Mouse (Mus musculus) megakaryocyte progenitor cell, adult 5-6 weeks (primary cell): ENCODE results near the gene Nhp2. TPM values are rescaled to one million over a fixed set of nuclear protein-coding genes. Genes with fewer than 3 reads are reported as not detected.
A peak's percentile ranks its signal among the peaks of the same experiment; 100 is the strongest.

Experiments used
- ATAC-seq: replicated peaks from 2 replicates; pipeline ENCODE4 v1.8.0; 2016; ENCODE audit warnings: mild to moderate bottlenecking, moderate TSS enrichment, inconsistent platforms; ENCODE audit not compliant: poor library complexity
- total RNA-seq, 2 experiments: library from RNA; stranded (forward) in 1 of 2; stranded (reverse) in 1 of 2; fragments of 157-497, 149-512 nt in 1 of 2; fragments of 200-1000 nt in 1 of 2; gene quantifications; 2 replicates each; pipeline versions ENCODE4 v1.2.3 to v1.2.4; 2015 to 2017

Gene Nhp2
- 147 and 165 TPM in 2 replicates for total RNA-seq (2015)
- 117 and 167 TPM in 2 replicates for total RNA-seq (2017)

DNA sequence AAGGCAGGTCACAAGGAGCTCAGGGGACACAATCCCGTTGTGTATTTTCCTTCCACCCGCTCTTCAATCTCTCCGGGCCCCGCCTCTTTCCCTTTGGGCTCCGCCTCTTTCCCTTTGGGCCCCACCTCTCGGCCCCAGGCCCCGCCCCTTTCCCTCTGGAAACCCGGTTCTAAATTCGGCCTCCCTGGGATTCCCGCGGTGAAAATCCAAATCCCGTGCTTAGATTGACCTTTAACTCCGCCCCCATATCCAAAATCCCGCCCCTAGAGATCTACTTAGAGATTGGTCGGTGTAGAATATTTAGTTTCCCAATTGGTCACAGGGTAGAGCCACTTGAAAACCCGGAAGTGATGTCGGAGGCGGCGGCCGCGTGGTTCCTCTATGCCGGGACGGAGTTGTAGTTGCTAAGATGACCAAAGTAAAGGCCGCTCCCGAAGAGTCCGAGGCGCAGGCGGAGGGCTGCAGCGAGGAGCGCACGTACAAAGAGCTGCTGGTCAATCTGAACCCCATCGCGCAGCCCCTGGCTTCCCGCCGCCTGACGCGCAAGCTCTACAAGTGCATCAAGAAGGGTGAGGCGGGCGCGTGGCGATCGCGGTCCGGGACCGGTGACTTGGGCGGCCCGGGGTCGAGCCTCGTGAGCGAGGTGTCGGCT lies at the start of gene Nhp2:
Gene Nhp2, plus strand, starts transcription at position 327 of the 652 bp plus-strand sequence.
- peak; percentile 75 for ATAC-seq

DNA sequence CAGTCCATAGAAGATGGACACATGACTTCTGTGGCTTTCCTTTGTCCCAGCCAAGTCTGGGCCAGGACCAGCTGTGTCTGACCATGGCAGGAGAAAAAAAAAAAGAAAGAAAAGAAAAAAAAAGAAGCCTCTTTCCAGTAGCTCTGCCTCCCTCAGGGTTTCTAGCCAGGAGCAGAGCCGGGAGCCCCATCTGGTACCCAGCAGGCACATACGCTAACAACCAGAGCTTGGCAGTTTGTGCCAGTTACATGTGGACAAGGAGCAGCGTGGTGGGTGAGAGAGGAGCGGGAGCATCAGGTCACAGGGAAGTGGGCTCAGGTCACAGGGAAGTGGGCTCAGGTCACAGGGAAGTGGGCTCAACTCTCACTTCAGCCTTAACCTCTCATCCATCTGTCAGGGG lies 43.1 kb upstream of the Nhp2 start:
- no peak for ATAC-seq

DNA sequence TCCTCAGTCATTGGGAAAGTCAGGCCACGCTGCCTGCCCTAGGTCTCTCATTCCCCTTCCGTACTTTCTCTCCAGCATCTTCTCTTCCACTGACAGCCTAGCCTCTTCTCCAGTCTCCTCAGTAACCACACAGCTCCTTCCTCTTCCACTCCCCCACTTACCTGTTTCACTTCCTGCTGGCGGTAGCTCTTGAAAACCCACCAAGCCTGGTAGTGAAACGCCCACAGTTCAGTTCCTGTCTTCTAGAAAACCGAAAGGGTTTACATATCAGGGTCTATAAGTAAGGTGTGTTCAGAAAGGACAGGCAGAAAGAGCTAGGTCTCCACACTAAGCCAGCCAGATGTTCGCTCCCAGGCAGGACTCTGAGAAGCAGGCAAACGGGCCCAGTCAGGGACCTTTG lies 41.9 kb upstream of the Nhp2 start:
- peak; percentile 82 for ATAC-seq

DNA sequence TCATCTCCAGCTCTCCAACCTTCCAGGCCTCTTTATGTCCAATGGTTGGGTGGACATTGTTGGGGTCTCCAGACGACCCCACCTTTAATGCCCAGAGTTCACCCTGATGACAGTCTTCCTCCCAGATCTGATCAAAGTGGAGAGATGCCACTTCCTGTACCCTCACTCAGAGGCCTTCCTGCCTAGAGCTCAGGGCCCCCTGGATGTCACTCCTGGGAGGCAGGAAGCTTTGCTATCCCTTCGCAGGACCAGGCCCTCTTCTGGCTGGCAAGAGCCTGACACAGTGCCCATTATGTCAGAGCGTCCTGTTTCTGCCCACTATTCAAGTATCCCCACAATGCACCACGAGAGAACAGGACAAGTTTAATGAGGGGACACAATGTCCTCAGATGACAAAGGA lies 40.5 kb upstream of the Nhp2 start:
- no peak for ATAC-seq

DNA sequence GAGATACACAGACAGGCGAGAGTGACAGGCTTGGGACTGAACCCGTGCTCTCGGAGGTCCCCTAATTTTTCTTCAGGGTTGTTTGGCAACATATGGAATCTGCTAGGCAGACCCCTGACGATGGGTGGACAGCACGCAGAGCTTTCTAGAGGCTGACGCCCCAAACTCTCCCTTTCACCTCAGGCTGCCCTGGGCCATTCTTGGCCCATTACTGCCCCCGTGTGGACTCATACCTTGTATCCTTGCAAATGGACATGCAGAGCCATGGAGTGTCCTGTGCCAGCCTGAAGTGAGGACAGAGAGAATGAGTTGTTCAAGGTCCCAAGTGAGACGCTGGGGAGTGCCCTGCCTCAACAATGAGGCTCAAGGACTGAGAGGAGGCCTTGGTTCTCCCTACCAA lies 36.8 kb upstream of the Nhp2 start:
- ATAC-seq, result peak; percentile 43

DNA sequence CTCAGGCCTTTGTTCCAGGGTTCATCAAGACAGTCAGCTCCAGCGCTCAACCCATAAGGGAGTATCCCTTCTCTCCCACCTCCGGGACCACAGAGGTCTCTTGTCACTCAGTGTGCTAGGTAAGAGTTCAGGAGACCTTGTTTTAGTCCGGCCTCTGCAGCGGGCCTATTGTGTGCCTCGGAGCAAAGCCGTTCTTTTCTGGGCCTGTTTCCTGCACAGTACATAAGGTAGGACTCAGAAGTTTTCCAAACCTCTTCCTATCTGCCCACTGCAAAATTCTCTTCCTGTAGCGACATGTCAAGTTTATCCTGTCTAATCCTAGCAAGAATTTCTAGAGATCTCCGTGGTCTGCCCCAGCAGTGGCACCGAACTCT lies 35.5 kb upstream of the Nhp2 start:
- ATAC-seq, result peak; percentile 1

DNA sequence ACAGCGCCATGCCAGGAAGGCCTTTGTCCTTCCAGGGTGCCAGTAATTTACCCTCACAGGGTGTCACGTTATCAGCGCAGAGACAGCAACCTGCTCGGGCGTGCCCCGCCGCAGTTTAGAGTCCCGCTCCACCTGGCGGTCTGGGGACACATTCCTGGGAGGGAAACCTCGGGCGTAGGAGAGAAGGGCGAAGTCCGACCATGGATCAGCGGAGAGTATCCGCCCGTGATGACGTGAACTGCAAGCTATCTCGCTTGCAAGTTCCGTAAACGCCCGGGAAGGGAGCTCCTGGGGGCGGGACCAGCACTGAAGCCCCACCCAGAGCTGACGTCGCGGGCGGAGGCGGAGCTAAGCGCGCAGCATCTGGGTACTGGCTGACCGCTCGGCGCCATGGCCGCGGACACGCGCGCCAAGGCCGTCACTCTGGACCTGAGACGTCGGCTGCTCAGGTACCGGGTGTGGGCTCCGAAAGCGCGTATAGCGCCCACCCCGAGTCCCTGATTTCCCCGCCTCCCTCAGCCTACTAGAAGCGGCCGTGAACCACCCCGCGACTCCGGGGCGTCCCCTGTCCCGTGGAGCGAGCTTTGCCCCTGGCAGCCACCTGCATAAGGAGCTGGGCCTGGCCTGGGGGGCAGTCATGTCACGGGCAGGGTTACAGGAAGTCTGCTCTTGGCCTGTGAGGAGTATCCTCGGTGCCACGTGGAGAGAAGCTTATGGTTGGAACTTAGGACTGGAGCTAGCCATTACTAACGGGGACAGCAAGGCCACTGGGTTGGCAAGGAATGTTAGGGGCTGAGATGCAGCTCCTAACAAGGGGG lies 34.9 kb upstream of the Nhp2 start, which contains the start of gene Phykpl:
Gene Phykpl, plus strand, starts transcription at position 327 of the 818 bp plus-strand sequence.
- ATAC-seq, result peak; percentile 81

DNA sequence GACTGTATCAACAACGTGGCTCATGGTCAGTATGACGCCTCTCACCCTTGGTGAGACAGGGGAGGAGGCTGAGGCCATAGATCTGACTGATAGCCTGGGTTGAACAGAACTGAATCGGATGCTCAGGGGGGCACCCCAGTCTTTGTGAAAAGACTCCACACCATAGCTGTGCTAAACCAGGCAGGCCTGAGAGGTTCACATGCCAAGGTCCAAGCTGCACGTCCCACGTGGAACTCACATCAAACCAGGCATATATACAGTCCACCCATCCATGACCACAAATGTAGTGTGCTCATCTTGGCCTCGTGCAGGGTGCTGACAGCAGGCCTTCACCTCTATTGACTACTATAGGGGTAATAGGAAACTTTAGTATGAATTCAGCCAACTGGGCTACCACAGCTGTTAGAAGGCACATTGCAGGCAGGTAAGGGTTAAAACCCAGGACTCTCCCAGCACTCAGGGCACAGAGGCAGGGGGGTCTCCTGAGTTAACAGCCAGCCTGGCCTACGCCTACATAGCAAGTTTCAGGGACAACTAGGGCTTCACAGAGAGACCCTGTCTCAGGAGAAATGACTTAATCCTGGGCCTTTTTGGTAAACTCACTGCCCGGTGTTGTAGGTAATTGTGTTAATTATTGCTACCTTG lies 33.8 kb upstream of the Nhp2 start:
- ATAC-seq, result no peak

DNA sequence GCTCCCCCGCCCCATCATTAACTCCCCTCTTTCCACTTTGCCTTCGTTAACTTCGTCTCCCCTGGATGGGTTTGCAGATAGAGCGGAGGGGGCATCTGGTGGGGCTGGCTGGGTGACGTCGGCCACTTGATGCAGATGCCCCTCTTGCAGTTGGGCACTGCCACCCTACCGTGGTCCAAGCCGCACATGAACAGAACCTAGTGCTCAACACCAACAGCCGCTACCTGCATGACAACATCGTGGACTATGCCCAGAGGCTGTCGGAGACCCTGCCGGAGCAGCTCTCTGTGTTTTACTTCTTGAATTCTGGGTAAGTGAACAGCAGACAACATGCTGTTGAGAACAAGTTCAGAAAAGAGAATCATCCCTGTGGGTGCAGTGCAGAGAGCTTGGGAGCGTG lies 33.1 kb upstream of the Nhp2 start:
- no peak for ATAC-seq

DNA sequence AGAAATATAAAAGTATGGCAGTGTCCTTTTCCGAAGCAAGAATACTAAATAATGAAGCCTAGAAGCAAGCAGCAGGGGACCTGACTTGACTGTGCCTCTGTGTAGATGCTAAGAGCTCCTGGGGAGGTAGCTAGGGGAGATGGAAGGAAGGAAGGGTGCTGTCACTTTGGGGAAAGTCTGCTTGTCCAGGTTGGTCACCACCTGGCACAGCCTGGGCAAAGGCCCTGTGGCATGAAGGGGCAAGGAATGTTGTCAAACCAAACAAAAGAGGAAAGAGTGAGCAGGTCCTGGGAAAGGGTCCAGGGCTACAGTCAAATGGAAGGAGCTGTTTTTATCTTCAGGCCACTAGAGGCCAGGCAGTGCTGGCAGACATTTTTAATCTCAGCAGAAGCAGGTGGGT lies 32.5 kb upstream of the Nhp2 start:
- no peak for ATAC-seq

DNA sequence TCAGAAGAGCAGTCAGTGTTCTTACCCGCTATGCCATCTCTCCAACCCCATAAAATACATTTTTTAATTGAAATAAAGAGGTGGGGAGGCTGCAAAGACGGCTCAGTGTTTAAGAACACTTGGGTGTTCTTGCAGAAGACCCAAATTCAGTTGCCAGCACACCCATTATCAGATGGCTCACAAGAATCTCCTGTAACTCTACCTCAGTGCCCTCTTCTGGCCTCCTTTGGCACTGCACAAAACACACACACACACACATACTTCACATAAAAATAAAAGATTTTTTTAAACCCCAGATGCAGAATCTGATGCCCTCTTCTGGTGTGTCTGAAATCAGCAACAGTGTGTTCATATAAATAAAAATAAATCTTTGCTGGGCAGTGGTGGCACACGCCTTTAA lies 30.7 kb upstream of the Nhp2 start:
- ATAC-seq, result no peak

DNA sequence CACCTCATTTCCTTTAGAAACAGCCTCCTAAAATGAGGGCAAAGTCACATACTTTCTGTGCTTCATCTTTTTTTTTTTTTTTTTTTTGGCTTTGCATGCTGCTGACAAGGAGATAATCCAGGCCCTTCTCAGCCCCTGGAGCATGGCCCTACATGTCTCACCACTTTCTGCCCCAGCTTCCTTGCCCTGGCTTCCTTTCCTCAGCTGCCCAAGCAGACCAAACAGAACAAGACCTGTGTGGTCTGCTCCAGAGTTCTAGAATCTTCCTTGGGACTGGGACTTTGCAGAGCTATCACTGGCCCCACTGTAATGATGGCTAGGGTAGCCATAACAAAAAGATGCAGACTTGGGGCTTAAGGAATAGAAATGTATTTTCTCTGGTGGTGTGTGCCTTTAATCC lies 29.5 kb upstream of the Nhp2 start:
- ATAC-seq, result no peak

DNA sequence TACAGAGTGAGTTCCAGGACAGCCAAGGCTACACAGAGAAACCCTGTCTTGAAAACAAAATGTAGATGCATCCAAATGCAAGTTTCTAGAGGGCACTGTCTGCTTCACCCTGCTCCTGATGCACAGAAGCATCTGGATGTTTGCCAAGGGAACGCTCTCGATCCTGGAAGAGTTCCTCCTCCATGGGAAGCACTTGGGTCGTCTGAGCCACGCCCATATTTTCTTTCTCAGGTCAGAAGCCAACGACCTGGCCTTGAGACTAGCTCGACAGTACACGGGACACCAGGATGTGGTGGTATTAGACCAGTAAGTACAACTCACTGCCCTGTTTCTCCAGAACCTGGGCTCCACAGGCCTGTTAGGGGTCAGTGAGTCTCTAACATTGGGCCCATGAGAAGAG lies 28.4 kb upstream of the Nhp2 start:
- ATAC-seq, result no peak

DNA sequence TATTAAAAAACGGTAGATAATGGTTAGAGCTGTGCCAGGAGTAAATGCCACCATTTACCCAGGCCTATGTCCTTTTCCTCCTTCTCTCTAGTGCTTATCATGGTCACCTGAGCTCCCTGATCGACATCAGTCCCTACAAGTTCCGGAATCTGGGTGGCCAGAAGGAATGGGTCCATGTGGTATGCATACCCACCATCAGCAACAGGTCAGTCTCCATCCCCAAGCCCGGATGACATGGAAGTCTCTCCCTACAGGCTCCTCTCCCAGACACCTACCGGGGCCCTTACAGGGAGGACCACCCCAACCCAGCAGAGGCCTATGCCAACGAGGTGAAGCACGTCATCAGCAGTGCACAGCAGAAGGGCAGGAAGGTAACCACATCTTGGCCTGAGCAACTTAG lies 27.6 kb upstream of the Nhp2 start:
- ATAC-seq, result no peak

DNA sequence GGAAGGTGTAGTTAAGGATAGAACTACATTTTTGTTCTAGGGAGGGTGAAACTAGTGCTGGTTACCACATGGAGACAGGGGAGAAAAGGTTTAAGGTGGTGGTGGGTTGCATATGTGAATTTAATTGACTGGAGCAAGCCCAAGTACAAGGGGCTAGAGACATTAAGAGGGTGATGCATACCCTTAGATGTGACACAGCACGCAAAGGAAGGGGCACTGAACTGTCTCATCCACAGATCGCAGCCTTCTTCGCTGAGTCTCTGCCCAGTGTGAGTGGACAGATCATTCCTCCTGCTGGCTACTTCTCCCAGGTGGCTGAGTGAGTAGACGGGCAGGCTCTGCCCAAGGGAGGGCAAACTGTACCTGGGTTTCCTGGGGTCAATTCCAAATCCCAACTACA lies 26.2 kb upstream of the Nhp2 start:
- no peak for ATAC-seq

DNA sequence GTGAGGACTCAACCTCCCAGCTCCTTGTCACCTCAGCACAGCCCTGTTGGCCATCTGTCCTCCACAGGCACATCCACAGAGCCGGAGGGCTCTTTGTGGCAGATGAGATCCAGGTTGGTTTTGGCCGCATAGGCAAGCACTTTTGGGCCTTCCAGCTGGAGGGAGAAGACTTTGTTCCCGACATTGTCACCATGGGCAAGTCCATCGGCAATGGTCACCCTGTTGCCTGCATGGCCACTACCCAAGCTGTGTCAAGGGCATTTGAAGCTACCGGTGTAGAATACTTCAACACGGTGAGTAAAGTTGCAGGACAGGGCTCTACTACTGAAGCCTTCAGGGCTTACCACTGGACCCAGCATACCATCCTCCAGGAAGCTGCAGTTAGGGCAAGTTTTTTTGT lies 25.7 kb upstream of the Nhp2 start:
- ATAC-seq, result no peak

DNA sequence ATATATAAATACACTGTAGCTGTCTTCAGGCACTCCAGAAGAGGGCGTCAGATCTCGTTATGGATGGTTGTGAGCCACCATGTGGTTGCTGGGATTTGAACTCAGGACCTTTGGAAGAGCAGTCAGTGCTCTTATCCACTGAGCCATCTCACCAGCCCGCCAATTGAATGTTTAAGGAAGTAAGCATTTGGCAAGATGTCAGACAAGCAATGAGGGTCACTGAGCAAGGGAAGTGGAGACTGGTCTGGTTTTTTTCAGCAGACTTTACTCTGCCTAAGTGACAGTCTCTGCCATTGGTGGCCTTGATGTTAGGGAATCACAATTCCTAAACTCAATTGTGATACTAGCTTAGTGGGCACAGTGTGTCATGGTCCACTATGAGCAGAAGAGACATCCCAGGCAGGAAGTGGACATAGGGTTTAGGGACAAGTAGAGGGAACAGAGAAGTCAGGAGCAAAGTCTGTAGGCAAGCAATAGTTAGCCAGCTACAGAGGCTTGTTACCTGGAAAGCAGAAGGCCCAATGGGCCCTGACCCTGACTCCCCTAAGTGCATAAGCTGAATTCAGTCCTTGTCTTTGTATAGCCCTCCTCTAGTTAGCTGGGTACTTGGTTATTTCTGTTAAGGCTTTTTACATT lies 24.7 kb upstream of the Nhp2 start:
- peak; percentile 51 for ATAC-seq

DNA sequence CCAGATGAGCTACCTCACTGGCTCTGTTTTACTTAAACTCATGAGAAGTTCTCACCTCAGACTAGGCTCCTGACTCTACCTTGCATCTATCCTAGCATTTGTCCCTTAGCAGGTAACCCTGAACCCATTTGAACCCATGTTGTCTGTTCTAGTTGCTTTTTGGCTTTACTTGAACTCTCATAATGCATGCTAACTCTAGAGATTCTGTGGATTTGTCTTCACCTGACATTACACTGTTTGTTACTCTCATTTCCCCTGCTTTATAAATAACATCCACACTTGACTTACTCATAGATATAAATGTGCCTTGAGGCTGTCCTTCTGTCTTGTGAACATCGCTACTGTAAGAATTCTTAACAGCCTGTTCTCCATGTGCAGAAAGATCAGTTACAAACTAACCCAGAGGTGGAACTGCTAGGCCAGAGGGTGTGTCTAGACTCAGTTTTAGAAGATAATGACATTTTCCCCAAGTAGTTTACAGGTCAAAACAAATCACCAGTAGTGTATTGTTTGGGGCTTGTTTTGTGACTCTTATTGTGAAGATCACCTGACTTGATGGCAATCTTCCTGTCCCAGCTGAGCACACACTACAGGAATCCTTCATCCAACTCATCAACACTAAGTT lies 24.0 kb upstream of the Nhp2 start:
- ATAC-seq, result no peak

DNA sequence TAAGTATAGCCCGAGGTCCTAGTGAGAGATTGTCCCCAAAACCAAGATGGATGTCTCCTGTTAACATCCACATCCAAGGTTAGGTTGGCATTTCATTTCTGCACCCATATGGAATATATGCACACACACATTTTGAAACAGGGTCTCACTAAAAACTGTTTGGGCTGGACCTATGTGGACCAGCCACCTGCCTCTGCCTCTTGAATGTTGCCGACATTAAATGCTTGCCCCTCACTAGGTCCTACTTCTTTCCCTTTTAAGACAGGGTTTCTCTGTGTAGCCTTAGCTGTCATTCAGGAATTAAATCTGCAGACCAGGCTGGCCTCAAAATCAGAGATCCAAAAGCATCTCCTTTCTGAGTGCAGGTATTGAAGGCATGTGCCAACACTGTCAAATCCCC lies 22.0 kb upstream of the Nhp2 start:
- ATAC-seq, result no peak

DNA sequence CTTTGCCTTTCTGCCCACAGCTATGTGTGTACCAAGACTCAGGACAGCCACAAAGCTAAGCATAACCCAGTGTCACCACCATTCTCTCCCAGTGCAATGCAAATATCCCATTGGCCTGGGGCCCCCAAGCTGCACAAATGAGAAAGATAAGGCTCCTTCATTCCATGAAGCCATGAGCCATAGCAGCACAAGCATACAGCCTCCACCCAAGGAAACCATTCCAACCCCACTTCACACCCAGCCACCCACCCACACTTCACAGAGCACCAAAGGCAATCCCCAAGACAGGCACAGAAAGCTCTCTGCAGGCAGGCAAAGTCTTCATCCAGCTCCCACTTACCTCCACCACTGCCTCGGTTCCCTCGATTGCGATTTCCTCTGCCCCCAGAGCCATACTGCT lies 17.3 kb upstream of the Nhp2 start:
- ATAC-seq, result no peak
